Mouse (Mus musculus) CH12.LX (cell line): ENCODE measurements at regions not wholly inside any gene's neighbourhood (a gene's known extent, or its start where the extent isn't known, plus 50 kb on each side); places are given as distances from the start of the nearest gene placed in this dataset.

ENCODE experiments used
- DNase-seq: peaks from one replicate; pipeline ENCODE4 v3.0.0-alpha.2; 2013; ENCODE audit errors: extremely low read depth
- H3K27ac ChIP-seq: 2 replicates; pipeline ENCODE4 v1.5.1; 2012; ENCODE audit warnings: low read depth, mild to moderate bottlenecking, control low read depth, moderate library complexity; ENCODE audit not compliant: insufficient read depth
- H3K27me3 ChIP-seq: replicated peaks from 2 replicates; pipeline ENCODE3; 2012; ENCODE audit warnings: inconsistent platforms
- H3K36me3 ChIP-seq, 2 experiments: replicated peaks in 1 of 2; 2 replicates each; pipeline versions ENCODE3 to v1.6.1; 2012; ENCODE audit warnings: inconsistent platforms in 1 of 2, low read length in 1 of 2, mild to moderate bottlenecking in 1 of 2, mixed read lengths in 1 of 2, moderate library complexity in 1 of 2; ENCODE audit not compliant: control insufficient read depth in 1 of 2, insufficient read depth in 1 of 2
- H3K4me1 ChIP-seq, 2 experiments: 2 replicates each; pipeline ENCODE4 v1.6.1; 2012; ENCODE audit warnings: inconsistent platforms in 1 of 2, moderate library complexity in 1 of 2; ENCODE audit not compliant: insufficient read depth in 2 of 2, control insufficient read depth in 1 of 2
- H3K4me2 ChIP-seq: 2 replicates; pipeline ENCODE4 v1.6.1; 2012; ENCODE audit warnings: low read depth, mild to moderate bottlenecking, control low read depth; ENCODE audit not compliant: poor library complexity, insufficient read depth, severe bottlenecking
- H3K4me3 ChIP-seq, 3 experiments: fragments of 150-350 bp in 1 of 3; sonication (generic) in 1 of 3; replicated peaks in 1 of 3; 2 replicates each; pipeline versions ENCODE3 to v1.5.1; 2011 to 2012; ENCODE audit warnings: low read depth in 2 of 3, low read length in 2 of 3, mild to moderate bottlenecking in 2 of 3, moderate library complexity in 2 of 3, control low read depth in 1 of 3, improper control_type of control experiment in 1 of 3, inconsistent platforms in 1 of 3, mixed read lengths in 1 of 3; ENCODE audit not compliant: poor library complexity in 1 of 3
- H3K79me2 ChIP-seq: replicated peaks from 2 replicates; pipeline ENCODE4 v1.6.1; 2012; ENCODE audit warnings: mild to moderate bottlenecking, moderate library complexity; ENCODE audit not compliant: control insufficient read depth, poor library complexity, insufficient read depth, severe bottlenecking; ENCODE audit errors: extremely low read depth
- H3K9ac ChIP-seq: 2 replicates; pipeline ENCODE4 v1.6.1; 2012; ENCODE audit warnings: low read depth, mild to moderate bottlenecking, control low read depth, moderate library complexity; ENCODE audit not compliant: insufficient read depth
- H3K9me3 ChIP-seq: replicated peaks from 2 replicates; pipeline ENCODE3; 2012; ENCODE audit warnings: low read length, inconsistent platforms, mixed read lengths
- BHLHE40 ChIP-seq: IDR thresholded peaks from 2 replicates; pipeline ENCODE4 v1.6.1; 2011; ENCODE audit warnings: mild to moderate bottlenecking, low read depth, low read length, improper control_type of control experiment
- CHD2 ChIP-seq: IDR thresholded peaks from 2 replicates; pipeline ENCODE4 v1.6.1; 2011; ENCODE audit warnings: low read length, improper control_type of control experiment
- E2F4 ChIP-seq: IDR thresholded peaks from 2 replicates; pipeline ENCODE4 v1.6.1; 2011; ENCODE audit warnings: low read depth, low read length, improper control_type of control experiment; ENCODE audit not compliant: insufficient replicate concordance
- ETS1 ChIP-seq: conservative IDR thresholded peaks from 2 replicates; pipeline ENCODE4 v1.6.1; 2012; ENCODE audit warnings: low read depth, mild to moderate bottlenecking, inconsistent platforms, low read length, improper control_type of control experiment, moderate library complexity
- JUND ChIP-seq: conservative IDR thresholded peaks from 2 replicates; pipeline ENCODE4 v1.6.1; 2011; ENCODE audit warnings: low read depth, low read length, improper control_type of control experiment
- MAX ChIP-seq: IDR thresholded peaks from 2 replicates; pipeline ENCODE4 v1.6.1; 2011; ENCODE audit warnings: low read length, improper control_type of control experiment
- MEF2A ChIP-seq: IDR thresholded peaks from 2 replicates; pipeline ENCODE4 v1.6.1; 2014; ENCODE audit warnings: low read depth, mild to moderate bottlenecking, inconsistent platforms, low read length, improper control_type of control experiment, borderline replicate concordance
- MXI1 ChIP-seq: IDR thresholded peaks from 2 replicates; pipeline ENCODE4 v1.6.1; 2011; ENCODE audit warnings: mild to moderate bottlenecking, low read depth, low read length, improper control_type of control experiment
- NRF1 ChIP-seq: IDR thresholded peaks from 2 replicates; pipeline ENCODE4 v1.6.1; 2014; ENCODE audit warnings: low read depth, mild to moderate bottlenecking, inconsistent platforms, low read length, improper control_type of control experiment, moderate library complexity
- POLR2A ChIP-seq: IDR thresholded peaks from 2 replicates; pipeline ENCODE4 v1.6.1; 2011; ENCODE audit warnings: low read depth, mild to moderate bottlenecking, improper control_type of control experiment, low read length
- POLR2AphosphoS2 ChIP-seq: IDR thresholded peaks from 2 replicates; pipeline ENCODE4 v1.6.1; 2011; ENCODE audit warnings: low read depth, low read length, improper control_type of control experiment
- RAD21 ChIP-seq: IDR thresholded peaks from 2 replicates; pipeline ENCODE4 v1.6.1; 2011; ENCODE audit warnings: low read depth, mild to moderate bottlenecking, low read length, improper control_type of control experiment, moderate library complexity
- RCOR1 ChIP-seq: conservative IDR thresholded peaks from 2 replicates; pipeline ENCODE4 v1.6.1; 2012; ENCODE audit warnings: low read depth, mild to moderate bottlenecking, inconsistent platforms, low read length, improper control_type of control experiment
- SIN3A ChIP-seq: IDR thresholded peaks from 2 replicates; pipeline ENCODE4 v1.6.1; 2012; ENCODE audit warnings: low read length, improper control_type of control experiment, inconsistent platforms
- SMC3 ChIP-seq: IDR thresholded peaks from 2 replicates; pipeline ENCODE4 v1.6.1; 2011; ENCODE audit warnings: low read depth, low read length, improper control_type of control experiment
- TCF12 ChIP-seq: IDR thresholded peaks from 2 replicates; pipeline ENCODE4 v1.6.1; 2014; ENCODE audit warnings: low read depth, mild to moderate bottlenecking, inconsistent platforms, low read length, improper control_type of control experiment
- UBTF ChIP-seq: IDR thresholded peaks from 2 replicates; pipeline ENCODE4 v1.6.1; 2012; ENCODE audit warnings: low read depth, mild to moderate bottlenecking, inconsistent platforms, low read length, improper control_type of control experiment, moderate library complexity
- USF2 ChIP-seq: conservative IDR thresholded peaks from 2 replicates; pipeline ENCODE4 v1.6.1; 2011; ENCODE audit warnings: low read depth, low read length, improper control_type of control experiment
- ZC3H11A ChIP-seq: IDR thresholded peaks from 2 replicates; pipeline ENCODE4 v1.6.1; 2012; ENCODE audit warnings: low read depth, mild to moderate bottlenecking, inconsistent platforms, low read length, improper control_type of control experiment
- ZKSCAN1 ChIP-seq: IDR thresholded peaks from 2 replicates; pipeline ENCODE4 v1.6.1; 2012; ENCODE audit warnings: low read depth, inconsistent platforms, low read length, improper control_type of control experiment, borderline replicate concordance
- ZMIZ1 ChIP-seq: IDR thresholded peaks from 2 replicates; pipeline ENCODE4 v1.6.1; 2012; ENCODE audit warnings: low read depth, mild to moderate bottlenecking, inconsistent platforms, low read length, improper control_type of control experiment
- dilution Hi-C: fragments of 300-500 bp; cut with MboI; formaldehyde crosslinking; loops from 2 replicates; pipeline ENCODE4 v1.14.3; 2020; ENCODE audit warnings: low sequenced_read_pairs; ENCODE audit not compliant: extremely low pct_unique_long_range_greater_than_20kb, extremely low pct_ligation_motif_present
- in situ Hi-C: fragments of 300-500 bp; cut with MboI; formaldehyde crosslinking; loops from 3 replicates; pipeline ENCODE4 v1.14.3; 2019; ENCODE audit warnings: low sequenced_read_pairs, low pct_ligation_motif_present, low pct_unique_long_range_greater_than_20kb, mixed read lengths

- Histone ChIP-seq H3K4me1 (no peaks in the 10 kb centered on the region), H3K79me2 (no peaks in the 10 kb centered on the region), H3K9me3 (no peaks in the 10 kb centered on the region), H3K36me3 (no peaks in the 10 kb centered on the region), H3K4me2 (no peak overlapping the region), H3K9ac (no peak overlapping the region), H3K4me3 (no peak overlapping the region), H3K27me3 (peaks cover 2% of the 10 kb centered on the region)
- DNase-seq, result no peak
- dilution Hi-C loops, result no loop called here
- in situ Hi-C loops, result no loop called here
- TF ChIP-seq POLR2AphosphoS2 (no peak), POLR2A (no peak), NRF1 (no peak), ZMIZ1 (no peak), BHLHE40 (no peak), ETS1 (no peak), UBTF (no peak), JUND (no peak), SMC3 (no peak), ZKSCAN1 (no peak), USF2 (no peak), E2F4 (no peak), MAX (no peak), RCOR1 (no peak)
- TF ChIP-seq, all 38 proteins: peak for 0
- no peak overlapping the region for H3K27ac ChIP-seq
Observed at GRCm38 (mm10) chr7:117278388-117278961, 102.3 kb upstream of the Xylt1 start.

GRCm38 (mm10) chr7:117282194-117282593 is 98.6 kb upstream of the Xylt1 start:
- no peak overlapping the region for H3K4me3 ChIP-seq
- DNase-seq, result no peak
- H3K9me3 ChIP-seq, result no peaks in the 10 kb centered on the region
- H3K9ac ChIP-seq, result no peak overlapping the region
- in situ Hi-C loops, result no loop called here
- no peak overlapping the region for H3K27ac ChIP-seq
- no peak overlapping the region for H3K4me2 ChIP-seq
- H3K79me2 ChIP-seq, result no peaks in the 10 kb centered on the region
- no peaks in the 10 kb centered on the region for H3K4me1 ChIP-seq
- TF ChIP-seq SIN3A, result no peak
- TF ChIP-seq ZMIZ1, result no peak
- TF ChIP-seq RAD21, result no peak
- no peak for TF ChIP-seq ZC3H11A
- no peak for TF ChIP-seq TCF12
- no peak for TF ChIP-seq JUND
- TF ChIP-seq CHD2, result no peak
- no peak for TF ChIP-seq BHLHE40
- no peak for TF ChIP-seq MXI1
- no peak for TF ChIP-seq SMC3
- no peak for TF ChIP-seq MEF2A
- dilution Hi-C loops, result no loop called here
- H3K27me3 ChIP-seq, result peaks cover 2% of the 10 kb centered on the region
- H3K36me3 ChIP-seq, result no peaks in the 10 kb centered on the region
